Mouse (Mus musculus): ENCODE data around the gene Epor.

- no peak for TF ChIP-seq CTCF (IDR thresholded peaks at IDR 0.05)
- TF ChIP-seq POLR2A (IDR thresholded peaks at IDR 0.05; ENCODE audit: insufficient read depth, low read depth, low read length), result no peak
- TF ChIP-seq EP300 (IDR thresholded peaks at IDR 0.05; ENCODE audit: insufficient read depth, low read depth, low read length), result no peak
These were observed 4.1 kb downstream of the Epor start for GRCm38 (mm10) chr9:21959244-21959643.
